Mouse (Mus musculus): ENCODE data around the gene Homer2.

Homer2 gene

DNA sequence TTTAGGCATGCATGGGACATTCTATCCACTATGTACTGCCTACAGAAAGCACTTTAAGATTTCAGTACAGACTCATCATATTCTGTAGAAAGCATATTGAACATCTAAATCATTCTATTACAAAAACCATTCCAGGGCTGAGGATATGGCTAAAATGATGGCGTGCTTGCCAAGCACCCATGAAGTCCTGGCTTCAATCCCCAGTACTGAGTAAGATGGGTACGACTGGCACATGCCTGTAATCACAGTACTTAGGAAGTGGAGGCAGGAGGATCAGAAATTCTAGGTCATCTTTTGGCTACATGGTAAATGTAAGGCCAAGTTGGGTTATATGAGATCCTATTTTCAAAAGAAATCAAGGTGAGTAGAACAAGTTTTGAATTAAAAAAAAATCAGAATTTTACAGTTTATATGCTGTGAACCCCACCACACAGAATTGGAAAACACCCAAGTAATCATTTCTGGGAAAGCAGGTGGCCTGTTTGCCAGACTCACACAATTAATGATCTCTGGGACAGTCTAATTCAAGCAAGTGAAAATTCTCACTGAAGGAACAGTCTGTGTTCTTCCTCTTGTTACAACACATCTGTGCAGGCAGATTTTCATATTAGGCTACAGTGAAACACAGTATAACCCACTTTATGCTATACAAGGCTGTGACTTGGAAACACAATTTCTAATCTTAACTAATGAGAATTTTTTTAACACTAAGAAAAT, 49.5 kb downstream of the Homer2 start:
- in situ Hi-C loops (cut with MboI; ENCODE audit: low pct_unique_long_range_greater_than_20kb in 1 of 2, low sequenced_read_pairs in 2 of 2, unreplicated experiment in 1 of 2), result loop anchor here in 1 of 2 experiments (10.0 kb wide), 1 partner anchor 57 kb away; no protein-coding TSS in a partner anchor

- in situ Hi-C loops (cut with MboI; ENCODE audit: low pct_unique_long_range_greater_than_20kb in 1 of 2, low sequenced_read_pairs in 2 of 2, unreplicated experiment in 1 of 2), result loop anchor here in 1 of 2 experiments (10.0 kb wide), 1 partner anchor 58 kb away; no protein-coding TSS in a partner anchor
Observed at GRCm38 (mm10) chr7:81657055-81657454, 50.3 kb downstream of the Homer2 start.

DNA sequence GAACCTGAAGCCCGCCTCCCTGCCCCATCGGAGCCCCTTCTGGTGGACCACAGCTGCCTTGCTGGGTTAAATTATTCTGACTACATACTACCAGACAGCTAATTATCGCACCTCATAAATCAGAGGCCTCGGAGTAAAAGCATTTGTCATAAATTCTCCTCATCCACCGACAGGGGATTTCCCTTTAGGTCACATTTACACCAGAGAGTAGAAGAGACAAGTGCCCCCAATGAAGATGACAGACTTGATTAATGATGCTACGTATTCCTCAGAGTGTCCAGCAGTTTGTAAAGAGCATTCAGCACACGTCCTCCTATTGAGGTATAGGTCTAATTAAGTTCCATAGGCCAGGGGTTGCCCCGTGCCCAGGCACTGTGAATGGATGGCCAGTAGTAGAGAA, 50.7 kb downstream of the Homer2 start:
- in situ Hi-C loops (cut with MboI; ENCODE audit: low pct_unique_long_range_greater_than_20kb in 1 of 2, low sequenced_read_pairs in 2 of 2, unreplicated experiment in 1 of 2), result loop anchor here in 1 of 2 experiments (10.0 kb wide), 1 partner anchor 58 kb away; no protein-coding TSS in a partner anchor

GRCm38 (mm10) chr7:81654946-81655718, 52.2 kb downstream of the Homer2 start:
- in situ Hi-C loops (cut with MboI; ENCODE audit: low pct_unique_long_range_greater_than_20kb in 1 of 2, low sequenced_read_pairs in 2 of 2, unreplicated experiment in 1 of 2), result loop anchor here in 1 of 2 experiments (10.0 kb wide), 1 partner anchor 60 kb away; no protein-coding TSS in a partner anchor

DNA sequence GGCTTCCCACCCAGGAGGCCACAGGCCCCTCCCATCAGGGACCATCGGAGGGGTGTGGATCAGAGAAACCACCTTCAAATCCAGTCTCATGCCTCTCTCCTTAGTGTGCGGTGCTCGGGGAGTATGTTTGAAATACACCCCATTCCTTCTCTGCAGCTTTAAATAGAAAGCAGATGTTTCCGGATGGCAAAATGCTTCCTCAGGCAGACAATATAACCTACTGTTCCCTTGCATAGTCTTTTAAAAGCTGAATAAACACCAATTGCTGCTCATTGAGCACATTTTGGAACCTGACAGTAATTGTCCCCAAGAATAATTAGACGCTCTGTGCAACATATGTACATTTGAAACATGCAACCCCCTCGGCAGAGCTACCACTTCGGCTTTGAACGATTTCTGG, 53.3 kb downstream of the Homer2 start:
- in situ Hi-C loops (cut with MboI; ENCODE audit: low pct_unique_long_range_greater_than_20kb in 1 of 2, low sequenced_read_pairs in 2 of 2, unreplicated experiment in 1 of 2), result loop anchor here in 1 of 2 experiments (10.0 kb wide), 1 partner anchor 61 kb away; no protein-coding TSS in a partner anchor

DNA sequence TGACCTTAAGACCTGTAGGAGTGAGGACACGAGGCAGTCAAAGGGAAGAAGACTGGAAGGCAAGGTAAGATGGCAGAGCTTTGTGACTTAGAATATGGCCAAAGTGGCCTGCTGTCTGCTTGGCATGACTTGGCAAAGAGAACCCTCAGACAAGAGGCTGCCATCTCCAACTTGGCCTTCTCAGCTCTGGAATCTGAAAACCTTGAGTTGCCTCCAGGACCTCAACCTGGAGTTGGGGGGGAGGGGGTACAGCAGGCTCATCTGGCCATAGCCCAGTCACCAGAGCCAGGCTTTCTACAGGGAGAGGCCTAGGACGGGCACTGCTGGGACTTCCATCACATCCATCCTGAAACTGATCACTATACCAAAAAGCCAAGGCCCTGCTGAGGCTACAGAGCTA, 55.0 kb downstream of the Homer2 start:
- in situ Hi-C loops (cut with MboI; ENCODE audit: low pct_unique_long_range_greater_than_20kb in 1 of 2, low sequenced_read_pairs in 2 of 2, unreplicated experiment in 1 of 2), result loop anchor here in 1 of 2 experiments (10.0 kb wide), 1 partner anchor 63 kb away; no protein-coding TSS in a partner anchor

GRCm38 (mm10) chr7:81651284-81651683, 56.0 kb downstream of the Homer2 start:
- in situ Hi-C loops (cut with MboI; ENCODE audit: low pct_unique_long_range_greater_than_20kb in 1 of 2, low sequenced_read_pairs in 2 of 2, unreplicated experiment in 1 of 2), result loop anchor here in 1 of 2 experiments (10.0 kb wide), 1 partner anchor 64 kb away; no protein-coding TSS in a partner anchor

GRCm38 (mm10) chr7:81649270-81649669, 58.1 kb downstream of the Homer2 start:
- in situ Hi-C loops (cut with MboI; ENCODE audit: low pct_unique_long_range_greater_than_20kb in 1 of 2, low sequenced_read_pairs in 2 of 2, unreplicated experiment in 1 of 2), result no loop called here

GRCm38 (mm10) chr7:81647959-81648358, 59.4 kb downstream of the Homer2 start:
- in situ Hi-C loops (cut with MboI; ENCODE audit: low pct_unique_long_range_greater_than_20kb in 1 of 2, low sequenced_read_pairs in 2 of 2, unreplicated experiment in 1 of 2), result no loop called here

DNA sequence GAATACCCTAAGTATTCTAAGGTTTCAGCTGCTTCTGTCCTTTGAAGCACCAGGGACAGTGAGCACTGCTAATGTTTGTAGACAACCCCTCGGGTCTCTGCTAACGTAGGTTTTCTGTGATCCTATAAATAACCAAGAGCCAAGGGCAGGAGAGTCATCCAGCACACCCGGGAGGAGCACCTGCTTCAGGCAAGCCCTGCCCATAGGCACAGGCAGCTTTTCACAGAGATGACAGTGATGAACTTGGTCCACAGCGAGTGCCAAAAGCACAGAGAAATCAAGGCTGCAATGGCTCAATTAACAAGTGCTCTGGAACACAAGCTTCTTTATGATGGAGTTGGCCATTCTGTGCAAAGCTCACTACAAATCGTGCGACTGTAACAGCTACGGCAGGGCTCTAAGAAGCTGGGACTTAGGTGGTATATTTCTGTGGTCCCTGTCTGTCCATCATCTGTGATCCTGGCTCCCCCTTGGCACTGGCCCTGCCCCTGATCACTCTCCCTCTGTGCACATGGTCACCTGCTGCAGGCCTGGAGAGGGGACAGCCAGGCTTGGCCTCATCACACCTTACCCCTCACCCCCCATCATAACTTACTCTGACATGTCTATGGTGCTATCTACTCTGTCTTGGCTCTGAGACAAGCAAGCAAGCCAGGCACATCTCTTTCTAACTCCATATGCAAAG, 62.6 kb downstream of the Homer2 start:
- in situ Hi-C loops (cut with MboI; ENCODE audit: low pct_unique_long_range_greater_than_20kb in 1 of 2, low sequenced_read_pairs in 2 of 2, unreplicated experiment in 1 of 2), result no loop called here

- in situ Hi-C loops (cut with MboI; ENCODE audit: low pct_unique_long_range_greater_than_20kb in 1 of 2, low sequenced_read_pairs in 2 of 2, unreplicated experiment in 1 of 2), result no loop called here
Observed at GRCm38 (mm10) chr7:81641101-81641500, 66.2 kb downstream of the Homer2 start.

DNA sequence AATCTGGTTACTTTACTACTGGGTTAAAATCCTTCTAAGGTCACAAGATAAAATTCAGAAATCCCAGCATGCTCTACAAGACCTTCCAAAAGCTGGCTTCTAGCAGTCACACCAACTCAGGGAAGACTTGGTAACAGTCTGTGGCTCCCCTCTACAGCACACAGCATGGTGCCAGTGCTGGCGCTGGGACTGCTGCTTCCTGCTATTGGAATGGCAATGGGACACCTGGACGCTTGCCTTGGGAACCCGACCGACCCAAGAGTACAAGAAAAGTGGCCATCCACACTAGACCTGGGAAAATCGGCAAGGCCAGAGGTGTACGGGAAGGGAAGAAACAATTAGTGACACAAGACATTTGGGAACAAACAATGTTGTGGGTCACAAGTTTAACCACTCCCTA, 74.7 kb downstream of the Homer2 start:
- in situ Hi-C loops (cut with MboI; ENCODE audit: low pct_unique_long_range_greater_than_20kb in 1 of 2, low sequenced_read_pairs in 2 of 2, unreplicated experiment in 1 of 2), result no loop called here

DNA sequence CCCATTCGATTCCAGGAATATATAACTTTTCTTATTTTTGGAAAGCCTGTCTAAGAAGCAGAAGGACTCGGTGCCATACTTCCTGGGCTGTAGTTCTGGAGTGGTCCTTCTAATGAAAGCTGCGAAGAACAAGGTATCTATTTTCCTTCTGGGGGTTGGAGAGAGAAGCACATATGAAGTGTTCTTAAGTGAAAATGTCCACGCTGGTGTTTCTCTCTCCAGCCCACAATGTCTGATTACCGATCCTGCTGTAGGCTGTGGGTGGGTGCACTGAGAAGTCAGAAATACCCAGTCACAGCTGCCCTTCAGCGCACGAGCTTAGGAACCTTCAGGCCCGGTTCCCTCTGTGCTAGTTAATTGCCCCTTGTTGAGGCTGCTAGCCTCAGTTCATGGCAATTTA, 76.1 kb downstream of the Homer2 start:
- in situ Hi-C loops (cut with MboI; ENCODE audit: low pct_unique_long_range_greater_than_20kb in 1 of 2, low sequenced_read_pairs in 2 of 2, unreplicated experiment in 1 of 2), result no loop called here

- in situ Hi-C loops (cut with MboI; ENCODE audit: low pct_unique_long_range_greater_than_20kb in 1 of 2, low sequenced_read_pairs in 2 of 2, unreplicated experiment in 1 of 2), result no loop called here
Observed at GRCm38 (mm10) chr7:81626460-81626859, 80.9 kb downstream of the Homer2 start.

- in situ Hi-C loops (cut with MboI; ENCODE audit: low pct_unique_long_range_greater_than_20kb in 1 of 2, low sequenced_read_pairs in 2 of 2, unreplicated experiment in 1 of 2), result no loop called here
Observed at GRCm38 (mm10) chr7:81623767-81624166, 83.6 kb downstream of the Homer2 start.

DNA sequence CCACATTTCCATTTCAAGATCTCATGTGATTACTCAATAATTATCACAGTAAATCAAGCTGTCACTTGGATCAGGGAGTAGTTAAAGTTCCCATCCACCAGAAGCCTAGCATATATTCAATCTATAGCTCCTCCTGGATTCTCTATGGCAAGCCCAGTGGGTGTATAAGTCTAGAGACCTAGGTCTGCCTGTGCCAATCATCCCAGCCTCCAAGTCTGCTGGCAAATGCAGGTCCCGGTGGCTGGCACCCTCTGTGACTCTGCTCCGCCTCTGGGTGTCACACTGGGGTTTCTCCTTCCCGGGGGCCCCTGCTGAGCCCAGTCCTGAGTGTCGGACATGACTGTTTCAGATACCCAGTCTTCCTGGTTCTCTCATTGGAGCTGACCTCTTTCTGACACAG, 84.5 kb downstream of the Homer2 start:
- in situ Hi-C loops (cut with MboI; ENCODE audit: low pct_unique_long_range_greater_than_20kb in 1 of 2, low sequenced_read_pairs in 2 of 2, unreplicated experiment in 1 of 2), result no loop called here

- in situ Hi-C loops (cut with MboI; ENCODE audit: low pct_unique_long_range_greater_than_20kb in 1 of 2, low sequenced_read_pairs in 2 of 2, unreplicated experiment in 1 of 2), result no loop called here
Observed at GRCm38 (mm10) chr7:81615031-81615430, 92.3 kb downstream of the Homer2 start.

DNA sequence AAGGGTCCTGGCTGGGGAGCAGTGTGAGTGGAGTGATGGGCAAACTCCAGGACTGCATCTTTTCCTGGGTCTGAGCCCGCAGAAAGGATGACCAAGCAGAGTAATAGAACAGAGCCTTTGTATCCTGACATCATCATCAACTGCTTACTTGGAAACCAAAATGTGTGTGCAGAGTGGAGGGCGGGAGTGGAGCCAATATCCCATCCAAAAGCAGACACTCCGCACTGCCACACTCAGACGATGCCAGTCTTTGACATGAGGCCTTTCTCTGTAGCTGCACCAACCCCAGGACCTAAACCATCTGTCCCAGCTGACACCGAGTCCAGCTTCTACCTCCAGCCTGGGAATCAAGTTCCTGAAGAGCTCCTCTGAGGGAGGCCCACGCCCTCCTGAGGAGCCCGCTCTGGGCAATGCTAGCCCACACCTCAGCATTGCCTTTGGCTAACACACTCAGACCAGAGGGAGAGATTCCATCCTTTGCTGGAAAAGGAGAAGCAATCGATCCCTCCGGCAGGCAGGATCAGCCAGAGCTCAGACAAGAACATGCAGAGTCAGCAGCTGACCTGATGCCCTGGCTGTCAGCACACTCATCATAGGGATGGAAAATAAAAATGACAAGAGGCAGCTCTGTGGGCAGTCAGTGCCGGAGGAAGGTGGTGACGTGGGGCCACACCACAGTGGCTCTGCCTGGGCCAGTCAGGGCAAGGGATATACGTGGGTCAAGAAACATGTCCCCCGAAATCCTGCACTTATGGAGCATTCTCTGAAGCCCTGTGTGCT, 94.3 kb downstream of the Homer2 start:
- in situ Hi-C loops (cut with MboI; ENCODE audit: low pct_unique_long_range_greater_than_20kb in 1 of 2, low sequenced_read_pairs in 2 of 2, unreplicated experiment in 1 of 2), result no loop called here

Measured in mouse embryonic stem cell (cell line).